Mouse (Mus musculus) cortical plate, adult 2 months (tissue): ENCODE data around the gene Alkbh2.

Experiments
- CTCF ChIP-seq: fragments of 200-500 bp; IDR thresholded peaks from 2 replicates; pipeline ENCODE4 v1.5.1; 2011; ENCODE audit warnings: mild to moderate bottlenecking, control low read depth, low read length; ENCODE audit not compliant: insufficient read depth; ENCODE audit errors: extremely low read depth
- POLR2A ChIP-seq: fragments of 200-500 bp; IDR thresholded peaks from 2 replicates; pipeline ENCODE4 v1.6.1; 2011; ENCODE audit warnings: mild to moderate bottlenecking, low read length, control low read depth; ENCODE audit not compliant: insufficient read depth; ENCODE audit errors: extremely low read depth

GRCm38 (mm10) chr5:114162106-114162815 lies 34.2 kb upstream of the Alkbh2 start:
- TF ChIP-seq CTCF (peak; percentile 24; the same call in 1 of the 2 replicates), POLR2A (no peak)
